Mouse (Mus musculus) embryonic facial prominence, embryonic 14.5 days (tissue): ENCODE data around the gene Col13a1. TPM values are rescaled to one million over a fixed set of nuclear protein-coding genes. Genes with fewer than 3 reads are reported as not detected.

ENCODE experiments used
- ATAC-seq: fragments of 200-750 bp; cut with Nextera tagmentation; 2 replicates; pipeline ENCODE4 v1.8.0; 2017; ENCODE audit warnings: low read depth, moderate number of reproducible peaks, moderate TSS enrichment
- DNase-seq: peaks from one replicate; pipeline ENCODE4 v3.0.0-alpha.2; 2015; ENCODE audit warnings: low spot score
- H3K27ac ChIP-seq: fragments of 300-500 bp; sonication (generic); replicated peaks from 2 replicates; pipeline ENCODE4 v1.5.1; 2014; ENCODE audit warnings: low read depth, mild to moderate bottlenecking, low read length, moderate library complexity
- H3K27me3 ChIP-seq: fragments of 300-500 bp; sonication (generic); replicated peaks from 2 replicates; pipeline ENCODE4 v1.6.1; 2014; ENCODE audit warnings: low read length; ENCODE audit not compliant: control insufficient read depth, insufficient read depth
- H3K36me3 ChIP-seq: fragments of 300-500 bp; sonication (generic); 2 replicates; pipeline ENCODE4 v1.6.1; 2014; ENCODE audit warnings: low read length, mixed read lengths; ENCODE audit not compliant: control insufficient read depth, insufficient read depth
- H3K4me1 ChIP-seq: fragments of 300-500 bp; sonication (generic); 2 replicates; pipeline ENCODE4 v1.6.1; 2014; ENCODE audit warnings: antibody characterized with exemption, low read length; ENCODE audit not compliant: control insufficient read depth, insufficient read depth
- H3K4me2 ChIP-seq: fragments of 300-500 bp; sonication (generic); 2 replicates; pipeline ENCODE4 v1.6.1; 2014; ENCODE audit warnings: low read depth, mild to moderate bottlenecking, low read length, moderate library complexity, mixed read lengths
- H3K4me3 ChIP-seq: fragments of 300-500 bp; sonication (generic); 2 replicates; pipeline ENCODE4 v1.5.1; 2014; ENCODE audit warnings: low read depth, mild to moderate bottlenecking, low read length
- H3K9ac ChIP-seq: fragments of 300-500 bp; sonication (generic); 2 replicates; pipeline ENCODE4 v1.6.1; 2014; ENCODE audit warnings: low read depth, mild to moderate bottlenecking, low read length, moderate library complexity, mixed read lengths
- H3K9me3 ChIP-seq: fragments of 300-500 bp; sonication (generic); 2 replicates; pipeline ENCODE4 v1.6.1; 2016; ENCODE audit warnings: low read length; ENCODE audit not compliant: control insufficient read depth
- WGBS: fragments of 180-500 bp; shearing (Covaris S2); extraction: QIAGEN DNeasy Blood & Tissue Kit; methylation state at CpG from one replicate; pipeline ENCODE4 v1.1.7; 2014; 5-methylcytosine and 5-hydroxymethylcytosine counted together
- polyA plus RNA-seq: library from polyadenylated mRNA; unstranded; fragments of >200 nt; fragmentation: Nextera tagmentation; extraction: Ambion mirVana; gene quantifications from 2 replicates; pipeline ENCODE4 v1.2.1, GENCODE M21; 2014

Gene Col13a1
- polyA plus RNA-seq, 1 experiment from 2014 or later = 8.7 TPM

DNA sequence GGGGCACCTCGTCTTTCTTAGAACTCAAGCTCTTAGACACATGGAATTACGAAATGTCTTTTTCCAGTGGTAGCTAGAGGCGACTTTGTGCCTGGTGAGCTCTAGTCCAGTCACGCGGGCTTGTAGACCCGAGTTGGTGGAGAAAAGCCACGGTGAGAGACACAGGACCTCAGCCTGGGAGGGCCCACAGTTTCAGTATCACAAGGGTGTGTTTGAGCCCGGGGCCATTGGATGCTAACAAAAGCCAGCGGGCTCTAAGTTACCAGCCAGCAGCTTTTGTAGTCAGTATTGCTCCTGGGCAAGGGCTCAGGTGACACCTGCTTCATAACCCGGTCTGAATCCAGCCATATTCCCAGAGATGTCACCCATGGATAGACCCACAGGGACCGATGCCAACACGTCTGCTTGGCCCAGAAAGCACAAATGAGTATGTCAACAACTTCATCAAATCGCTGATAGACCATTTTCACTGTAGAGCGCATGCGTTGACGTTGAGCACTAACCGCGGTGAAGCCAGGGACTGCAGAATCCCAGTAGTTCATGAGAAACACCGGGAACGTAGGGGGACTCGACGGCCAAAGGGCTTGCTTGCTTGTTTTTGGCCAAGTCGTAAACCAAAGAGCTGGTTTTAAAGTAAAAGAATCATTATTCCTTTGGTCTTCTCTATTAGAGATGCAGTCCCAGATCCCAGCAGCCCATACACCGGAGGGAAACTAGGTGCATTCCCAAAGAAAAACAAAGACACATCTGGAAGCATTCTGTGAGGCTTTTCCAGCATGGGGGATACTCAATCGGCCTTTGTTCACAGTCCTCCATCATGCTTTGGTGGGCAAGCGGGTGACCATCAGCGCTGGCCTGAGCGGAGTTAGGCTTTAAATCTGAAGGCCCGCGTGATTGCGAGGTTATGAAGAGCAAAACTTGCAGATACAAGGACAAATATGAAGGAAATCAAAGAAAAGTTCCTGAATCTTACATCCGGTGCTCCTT lies 150.7 kb downstream of the Col13a1 start:
- Histone ChIP-seq H3K9me3 (no peaks in the 10 kb centered on the region), H3K27me3 (no peaks in the 10 kb centered on the region), H3K9ac (no peak overlapping the region), H3K4me1 (peaks cover 60% of the 10 kb centered on the region), H3K27ac (no peak overlapping the region), H3K4me3 (no peak overlapping the region), H3K36me3 (no peaks in the 10 kb centered on the region), H3K4me2 (no peak overlapping the region)
- WGBS = 68% methylated on average over 32 of the region's 32 CpGs
- ATAC-seq (no peak), DNase-seq (no peak)

DNA sequence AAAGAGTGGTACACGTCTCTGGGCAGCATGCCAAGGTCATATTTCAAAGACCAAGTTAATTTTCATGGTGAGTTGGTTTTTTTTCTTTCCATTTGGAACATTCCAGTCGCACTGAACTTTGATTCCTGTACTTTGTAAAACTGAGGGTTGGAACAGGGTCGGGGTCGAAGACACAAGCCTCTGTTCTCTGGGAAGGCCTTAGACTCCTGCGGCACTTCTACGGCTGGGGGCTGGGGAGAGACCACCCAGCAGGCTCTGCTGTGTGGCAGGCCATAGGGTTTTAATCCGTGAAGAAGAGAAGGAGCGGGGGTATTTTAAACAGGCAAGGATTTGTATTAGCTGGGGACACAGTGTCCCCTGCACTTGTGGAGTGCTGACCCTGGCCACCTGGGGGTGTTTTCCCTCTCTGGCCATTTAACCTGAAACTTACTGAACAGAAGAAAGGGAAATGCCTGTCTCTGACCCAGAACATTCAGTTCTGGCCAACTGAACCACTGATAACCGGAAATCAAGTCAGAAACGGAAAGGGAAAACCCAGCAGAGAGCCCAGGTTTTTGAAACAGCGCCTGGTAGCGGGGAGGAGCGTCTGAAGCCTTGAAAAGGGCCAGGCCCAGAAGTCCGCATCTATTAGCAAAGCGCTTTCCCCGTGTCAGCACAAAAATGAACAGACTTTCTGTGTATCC lies 152.0 kb downstream of the Col13a1 start:
- WGBS = 14% methylated on average over 16 of the region's 16 CpGs
- Histone ChIP-seq H3K4me3 (no peak overlapping the region), H3K27me3 (no peaks in the 10 kb centered on the region), H3K36me3 (no peaks in the 10 kb centered on the region), H3K4me2 (no peak overlapping the region), H3K27ac (peak overlapping the region; percentile 71), H3K9ac (no peak overlapping the region; the same call in 1 of the 2 replicates), H3K9me3 (no peaks in the 10 kb centered on the region), H3K4me1 (peaks cover 66% of the 10 kb centered on the region)
- DNase-seq (peak; percentile 63), ATAC-seq (peak; percentile 38; the same call in 1 of the 2 replicates)

DNA sequence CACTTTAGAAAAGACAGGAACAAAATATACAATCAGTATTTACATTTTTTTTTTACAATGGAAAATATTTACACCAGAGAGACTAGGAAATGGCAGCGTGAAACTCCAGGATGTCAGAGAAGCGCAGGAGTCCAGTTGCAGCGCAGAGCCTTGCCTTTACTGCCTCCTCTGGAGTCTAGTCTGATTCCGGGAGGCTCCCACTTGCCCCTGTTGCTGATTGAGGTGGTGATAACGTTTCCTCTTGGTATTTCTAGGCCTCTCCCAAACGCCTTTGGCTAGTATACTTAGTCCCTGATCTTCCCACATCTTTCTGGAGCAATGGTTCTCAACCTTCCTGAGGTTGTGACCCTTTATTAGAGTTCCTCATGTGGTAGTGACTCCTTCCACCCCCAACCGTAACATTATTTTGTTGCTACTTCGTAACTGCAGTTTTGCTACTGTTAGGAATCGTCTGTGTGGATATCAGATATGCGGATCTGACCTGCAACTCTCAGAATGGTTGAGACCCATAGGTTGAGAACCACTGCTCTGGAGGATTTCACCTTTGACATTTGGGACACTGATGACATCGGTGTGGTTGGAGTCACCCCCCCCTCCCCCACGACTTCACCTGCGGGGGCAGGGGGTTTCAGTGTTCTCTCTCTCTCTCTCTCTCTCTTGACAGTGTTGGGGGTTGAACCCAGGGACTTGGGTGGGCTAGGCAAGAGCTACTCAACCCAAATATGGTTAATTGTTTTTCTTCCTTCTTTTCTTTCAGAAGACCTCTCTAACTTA lies 152.7 kb downstream of the Col13a1 start:
- ATAC-seq (no peak), DNase-seq (peak; percentile 43)
- no peaks in the 10 kb centered on the region for H3K36me3 ChIP-seq
- H3K9ac ChIP-seq = no peak overlapping the region
- H3K27ac ChIP-seq = peak overlapping the region; percentile 71
- H3K4me1 ChIP-seq = peaks cover 59% of the 10 kb centered on the region
- no peaks in the 10 kb centered on the region for H3K27me3 ChIP-seq
- WGBS = 24% methylated on average over 13 of the region's 13 CpGs
- no peak overlapping the region for H3K4me3 ChIP-seq
- H3K4me2 ChIP-seq = no peak overlapping the region
- no peaks in the 10 kb centered on the region for H3K9me3 ChIP-seq

- H3K27ac ChIP-seq = peak overlapping the region; percentile 71; the same call in 1 of the 2 replicates
- 20% methylated on average over 5 of the region's 5 CpGs for WGBS
- no peak overlapping the region for H3K4me3 ChIP-seq
- H3K27me3 ChIP-seq = no peaks in the 10 kb centered on the region
- DNase-seq (peak; percentile 84), ATAC-seq (peak; percentile 62; the same call in 1 of the 2 replicates)
- H3K4me2 ChIP-seq = no peak overlapping the region
- H3K9me3 ChIP-seq = no peaks in the 10 kb centered on the region
- peaks cover 54% of the 10 kb centered on the region for H3K4me1 ChIP-seq
- H3K36me3 ChIP-seq = no peaks in the 10 kb centered on the region
- no peak overlapping the region for H3K9ac ChIP-seq
Measured at GRCm38 (mm10) chr10:61825536-61825935, 153.4 kb downstream of the Col13a1 start.

DNA sequence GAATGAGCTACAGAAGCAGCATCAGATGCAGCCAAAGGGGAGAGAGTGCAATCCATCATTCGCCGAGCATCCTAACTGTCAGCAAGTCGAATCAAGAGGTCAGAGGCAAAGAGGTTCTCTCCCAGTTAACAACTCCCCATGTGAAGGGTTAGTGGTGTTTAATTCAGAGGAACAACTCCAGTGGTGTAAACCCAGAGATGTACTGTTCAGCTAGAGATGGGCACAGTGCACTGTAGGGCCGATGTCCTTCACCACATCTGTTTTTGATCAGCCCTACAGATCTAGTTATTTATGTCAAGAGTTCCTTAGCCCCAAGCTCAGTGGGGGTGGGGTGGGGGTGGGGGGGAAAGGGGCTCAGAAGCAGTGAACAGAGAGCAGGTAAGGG lies 155.2 kb downstream of the Col13a1 start:
- Histone ChIP-seq H3K36me3 (no peaks in the 10 kb centered on the region), H3K27ac (peak overlapping the region; percentile 52; the same call in 1 of the 2 replicates), H3K4me3 (no peak overlapping the region), H3K27me3 (no peaks in the 10 kb centered on the region), H3K4me1 (peaks cover 53% of the 10 kb centered on the region), H3K4me2 (no peak overlapping the region), H3K9ac (no peak overlapping the region), H3K9me3 (no peaks in the 10 kb centered on the region)
- 18% methylated on average over 4 of the region's 4 CpGs for WGBS
- ATAC-seq = no peak
- DNase-seq = peak; percentile 26

GRCm38 (mm10) chr10:61822968-61823730 lies 155.8 kb downstream of the Col13a1 start:
- WGBS = 35% methylated on average over 7 of the region's 7 CpGs
- H3K36me3 ChIP-seq = no peaks in the 10 kb centered on the region
- no peak overlapping the region for H3K4me2 ChIP-seq
- no peaks in the 10 kb centered on the region for H3K9me3 ChIP-seq
- H3K4me3 ChIP-seq = no peak overlapping the region
- no peak overlapping the region for H3K9ac ChIP-seq
- 0 out of 2 replicates have a peak, but pooled peaks have one; percentile 16 for ATAC-seq
- no peak for DNase-seq
- peak overlapping the region; percentile 52; the same call in 1 of the 2 replicates for H3K27ac ChIP-seq
- H3K27me3 ChIP-seq = no peaks in the 10 kb centered on the region
- peaks cover 53% of the 10 kb centered on the region for H3K4me1 ChIP-seq

DNA sequence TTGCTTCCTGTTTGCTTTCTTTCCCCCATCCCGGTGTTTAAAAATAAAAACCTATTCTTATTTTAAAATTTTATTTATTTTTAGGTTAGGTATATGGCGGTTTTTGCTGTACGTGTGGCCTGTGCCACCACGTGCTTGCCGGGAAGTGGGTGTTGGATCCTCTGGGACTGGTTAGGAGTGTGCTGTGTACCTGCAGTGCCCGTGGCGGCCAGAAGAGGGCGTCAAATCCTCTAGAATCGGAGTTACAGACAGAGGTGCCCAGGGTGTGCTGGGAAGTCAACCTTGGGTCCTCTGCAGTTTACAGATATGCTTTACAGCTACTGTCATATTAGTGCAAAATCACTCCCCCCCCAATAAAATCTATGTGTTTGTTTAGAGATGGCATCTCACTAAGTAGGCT lies 158.9 kb downstream of the Col13a1 start:
- no peaks in the 10 kb centered on the region for H3K27me3 ChIP-seq
- ATAC-seq (no peak), DNase-seq (no peak)
- H3K4me3 ChIP-seq = no peak overlapping the region
- no peaks in the 10 kb centered on the region for H3K36me3 ChIP-seq
- H3K9ac ChIP-seq = no peak overlapping the region
- no peaks in the 10 kb centered on the region for H3K9me3 ChIP-seq
- H3K4me2 ChIP-seq = no peak overlapping the region
- H3K27ac ChIP-seq = no peak overlapping the region
- H3K4me1 ChIP-seq = peaks cover 22% of the 10 kb centered on the region
- WGBS = 60% methylated on average over 9 of the region's 9 CpGs
